Mouse (Mus musculus) urinary bladder, postnatal 25 days (tissue): ENCODE data around the gene Mamdc4.

Experiments used
- DNase-seq: peaks from one replicate; pipeline ENCODE4 v3.0.0; 2022; ENCODE audit warnings: low spot score

The Mamdc4 gene

DNA sequence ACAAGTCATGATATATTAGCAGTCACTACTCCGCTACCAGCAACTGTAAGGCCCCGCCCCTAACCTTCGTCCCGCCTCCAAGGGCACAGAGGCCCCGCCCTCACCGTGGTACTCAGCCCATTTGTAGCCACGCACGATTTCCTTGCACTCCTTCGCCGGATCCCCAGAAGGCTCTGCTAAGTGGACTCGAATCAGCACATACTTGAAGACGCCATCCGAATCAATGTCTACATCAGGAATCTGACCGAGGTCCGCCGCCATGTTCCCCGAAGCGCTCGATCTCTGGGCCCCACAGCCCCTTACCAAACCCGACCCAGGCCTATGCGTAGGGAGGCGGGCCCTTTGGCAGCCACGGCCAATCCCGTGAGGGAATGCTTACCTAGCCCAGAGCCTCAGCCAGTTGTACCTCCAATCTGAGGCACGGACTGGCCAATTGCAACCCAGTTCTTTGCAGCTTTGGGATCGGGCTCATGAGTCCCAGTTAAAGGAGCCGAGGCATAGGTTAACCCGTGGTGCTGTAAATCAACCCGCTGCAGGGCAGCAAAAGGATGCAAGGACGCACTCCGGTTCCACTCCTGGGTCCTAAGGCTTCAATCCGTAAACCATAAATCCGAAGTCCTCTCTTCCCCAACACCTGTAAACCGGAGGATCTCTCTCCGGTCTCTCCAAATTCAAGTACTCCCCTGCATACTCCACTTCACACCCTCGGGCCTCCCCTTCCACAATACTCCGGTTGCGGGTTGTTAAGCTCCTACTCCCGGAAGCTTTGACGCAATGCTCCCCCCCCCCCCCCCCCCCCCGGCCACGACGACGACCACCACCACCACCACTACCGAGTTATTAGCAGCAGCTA lies at the start of gene Mamdc4, which contains the start of gene Phpt1:
Gene Mamdc4, minus strand, starts transcription at position 267 of the 853 bp plus-strand sequence.
Gene Phpt1, minus strand, starts transcription at position 646 of the 853 bp plus-strand sequence.
- peak; percentile 92 for DNase-seq

GRCm38 (mm10) chr2:25621229-25622200 lies 46.9 kb upstream of the Mamdc4 start, which contains the start of gene Tmem141:
Gene Tmem141, minus strand, starts transcription at chr2:25622005.
- DNase-seq: peak; percentile 85

DNA sequence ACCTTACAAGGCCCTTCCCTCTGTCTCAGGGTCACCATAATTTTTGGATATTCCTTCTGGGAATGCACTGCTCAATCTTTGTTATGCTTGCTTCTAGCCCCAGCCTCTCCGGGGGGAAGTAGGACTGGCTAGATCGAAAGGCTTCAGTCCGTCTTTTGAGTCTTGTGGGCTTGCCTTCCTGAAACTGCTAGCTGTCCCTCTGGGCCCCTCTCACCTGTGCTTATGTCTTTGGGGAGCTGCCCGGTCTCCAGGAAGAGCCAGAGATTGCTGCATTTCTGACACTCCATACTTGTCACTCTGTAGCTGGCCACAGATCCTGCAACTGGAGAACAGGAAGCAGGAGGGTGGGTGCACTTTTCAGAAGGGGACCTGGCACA lies 46.2 kb upstream of the Mamdc4 start:
- no peak for DNase-seq

DNA sequence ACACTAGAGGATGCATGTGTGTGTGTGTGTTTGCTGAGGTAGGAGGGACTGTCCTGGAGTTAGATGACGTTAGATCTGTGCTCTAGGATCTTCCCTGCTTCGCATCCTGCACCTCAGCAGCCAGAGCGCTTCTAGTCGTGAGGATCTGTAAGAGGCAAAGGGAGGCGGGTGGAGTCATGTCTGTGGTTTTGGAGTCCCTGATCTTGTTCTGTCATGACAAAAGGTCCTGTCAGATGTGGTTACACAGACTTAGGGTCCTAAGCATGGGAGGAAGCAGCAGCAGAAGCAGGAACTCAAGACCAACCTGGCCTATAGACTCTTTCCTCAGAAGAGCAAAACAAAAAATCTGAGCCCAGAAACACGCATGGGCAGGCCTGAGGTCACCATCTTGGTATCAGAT lies 45.7 kb upstream of the Mamdc4 start:
- DNase-seq: no peak

DNA sequence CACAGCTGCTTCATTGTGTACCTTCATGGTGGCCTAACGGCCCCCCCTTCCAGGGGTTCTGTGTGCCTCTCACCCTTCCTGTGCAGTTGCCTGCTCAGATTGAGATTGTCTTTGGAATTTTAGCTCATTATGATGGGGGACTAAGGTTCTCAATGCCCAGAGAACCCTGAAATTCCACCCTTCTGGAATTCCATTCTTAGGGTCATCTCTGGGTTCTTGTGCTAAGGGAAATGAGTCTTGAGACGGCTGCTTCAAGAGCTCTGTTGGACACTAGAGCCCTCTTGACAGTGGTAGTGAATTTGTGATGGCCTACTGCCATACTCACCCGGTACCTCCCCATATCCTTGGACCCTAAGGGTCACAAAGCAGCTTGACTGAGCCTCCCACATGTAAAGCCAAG lies 42.9 kb upstream of the Mamdc4 start, which contains the start of gene Ccdc183:
Gene Ccdc183, minus strand, starts transcription at position 101 of the 400 bp plus-strand sequence.
- no peak for DNase-seq

GRCm38 (mm10) chr2:25616398-25616797 lies 41.8 kb upstream of the Mamdc4 start:
- no peak for DNase-seq

- DNase-seq: no peak
Measured at GRCm38 (mm10) chr2:25608671-25609070, 34.0 kb upstream of the Mamdc4 start.

DNA sequence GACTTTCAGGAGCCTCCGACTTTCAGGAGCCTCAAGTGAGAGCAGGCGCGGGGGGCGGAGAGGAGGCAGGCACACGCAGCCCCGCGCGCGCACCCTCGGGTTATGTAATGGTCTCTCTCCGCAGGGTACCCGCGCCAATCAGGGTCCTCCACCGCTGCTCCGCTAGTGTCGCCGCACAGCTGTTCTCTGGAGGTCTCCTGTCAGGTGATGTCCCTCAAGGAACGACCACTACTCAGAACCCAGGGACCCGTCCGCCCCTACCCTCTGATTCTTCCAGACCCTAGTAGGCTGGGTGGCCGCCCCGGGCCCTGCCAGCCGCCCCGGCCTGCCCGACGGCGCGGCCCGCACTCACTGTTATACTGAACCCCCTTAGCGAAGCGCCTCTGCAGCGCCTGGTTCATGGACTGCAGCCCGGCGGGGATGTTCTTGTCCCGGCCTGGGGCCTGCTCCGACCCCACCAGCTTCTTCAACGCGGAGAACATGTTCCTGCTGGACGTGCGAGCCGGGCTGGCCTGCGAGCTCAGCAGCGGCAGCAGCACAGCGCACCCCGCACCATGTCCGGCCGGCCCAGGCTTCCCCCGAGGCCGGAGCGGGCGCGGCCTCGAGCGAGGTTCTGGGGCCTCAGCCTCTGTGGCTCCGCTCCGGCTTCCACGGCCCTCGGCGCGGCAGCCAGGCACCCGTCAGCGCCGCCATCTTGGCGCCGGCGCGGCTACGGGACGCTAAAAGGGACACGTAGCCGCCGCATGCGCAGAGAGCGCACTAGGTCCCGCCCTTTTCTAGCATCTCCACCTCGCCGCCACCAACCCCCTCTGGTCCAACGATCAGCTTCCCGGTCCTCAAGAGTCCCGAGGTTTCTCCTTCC lies 33.3 kb upstream of the Mamdc4 start, which contains the start of gene Rabl6:
Gene Rabl6, minus strand, starts transcription at position 761 of the 862 bp plus-strand sequence.
- peak; percentile 89 for DNase-seq

DNA sequence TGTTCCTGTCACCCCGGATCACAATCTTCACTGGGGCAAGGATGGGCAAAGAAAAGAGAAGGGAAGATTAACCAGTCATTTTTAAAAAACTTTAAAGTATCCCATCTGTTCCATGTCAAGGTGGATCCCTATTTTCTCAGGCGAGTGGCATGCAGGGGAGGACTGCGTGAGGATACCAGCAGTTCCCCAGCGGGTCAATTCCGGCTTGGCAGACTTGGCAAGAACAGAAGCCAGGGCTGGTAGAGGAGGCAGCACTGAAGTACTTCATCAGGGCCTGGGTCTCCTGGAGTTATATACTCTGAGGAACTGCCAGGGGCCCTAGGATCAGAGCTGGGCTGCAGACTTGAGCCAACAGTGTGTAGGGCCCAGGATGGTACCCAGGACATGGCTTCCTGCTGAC lies 27.9 kb upstream of the Mamdc4 start:
- DNase-seq: no peak

GRCm38 (mm10) chr2:25600037-25600436 lies 25.4 kb upstream of the Mamdc4 start:
- DNase-seq: no peak

DNA sequence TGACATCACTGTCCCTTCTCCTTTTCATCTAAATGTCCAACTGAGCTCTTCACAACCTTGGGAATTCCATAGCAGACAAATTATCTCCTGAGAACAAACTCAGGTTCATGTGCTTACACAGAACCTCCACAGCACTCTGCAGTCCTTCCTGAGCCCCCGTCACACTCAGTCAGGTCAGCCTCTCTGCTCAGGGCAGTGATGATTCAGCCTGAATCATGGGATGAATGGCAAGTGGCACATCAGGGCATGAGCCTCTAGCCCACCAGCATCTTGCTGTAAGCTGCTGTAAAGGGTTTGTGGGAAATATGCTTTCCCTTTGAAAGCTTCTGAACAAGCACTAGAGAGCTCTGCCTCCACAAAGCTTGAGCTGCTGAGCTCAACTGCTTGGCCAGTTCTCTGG lies 24.1 kb upstream of the Mamdc4 start:
- no peak for DNase-seq

DNA sequence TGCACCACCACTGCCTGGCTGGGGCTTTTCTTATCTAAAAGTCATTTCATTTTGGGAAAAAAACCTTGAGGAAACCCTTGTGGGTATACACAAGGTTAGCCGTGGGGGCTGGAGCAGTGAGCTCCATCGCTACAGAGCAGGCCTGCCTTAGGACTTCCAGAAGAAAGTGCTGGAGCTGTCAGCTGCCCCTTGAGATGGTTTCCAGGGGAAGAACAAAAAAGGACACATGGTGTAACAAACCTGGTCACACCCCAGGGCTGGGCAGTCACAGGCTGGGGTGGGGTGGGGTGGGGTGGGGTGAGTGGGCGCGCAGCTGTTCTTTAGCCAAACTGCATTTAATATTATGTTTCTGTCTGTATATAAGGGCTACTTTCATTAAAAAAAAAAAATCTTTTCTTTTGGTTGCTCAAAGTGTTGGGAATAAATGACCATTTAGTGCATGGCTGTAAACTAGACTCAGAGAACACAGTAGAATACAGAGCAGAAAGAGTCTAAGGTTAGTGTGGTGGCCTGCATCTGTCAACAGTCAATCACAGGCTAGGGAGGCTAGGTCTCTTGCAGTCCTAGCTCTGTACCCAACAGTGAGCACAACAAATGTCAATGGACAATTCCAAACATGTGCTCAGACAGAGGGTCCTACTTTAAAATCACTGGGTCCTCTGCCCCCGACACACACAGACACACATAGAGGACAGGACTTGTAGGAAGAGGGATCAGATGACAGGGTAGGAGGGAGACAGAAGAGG lies 22.3 kb upstream of the Mamdc4 start:
- DNase-seq: no peak

DNA sequence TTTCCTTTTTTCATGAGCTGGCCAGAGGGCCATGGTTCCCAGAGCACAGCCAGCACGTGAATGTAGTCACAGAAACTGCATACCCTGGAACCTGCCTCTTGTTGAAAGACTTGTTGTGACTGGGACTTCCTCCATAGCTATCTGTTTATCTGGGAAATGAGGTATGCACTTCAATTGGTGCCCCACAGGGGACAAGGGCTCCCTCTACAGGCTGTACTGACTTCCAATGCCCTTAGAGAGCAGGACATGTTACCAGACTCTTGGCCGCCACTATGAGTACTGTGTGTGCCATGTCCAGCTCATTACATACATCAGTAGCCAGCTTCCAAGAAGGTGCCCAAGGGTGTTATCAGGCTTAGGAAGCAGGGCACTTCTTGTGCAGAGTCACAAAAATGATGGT lies 17.2 kb upstream of the Mamdc4 start:
- no peak for DNase-seq

DNA sequence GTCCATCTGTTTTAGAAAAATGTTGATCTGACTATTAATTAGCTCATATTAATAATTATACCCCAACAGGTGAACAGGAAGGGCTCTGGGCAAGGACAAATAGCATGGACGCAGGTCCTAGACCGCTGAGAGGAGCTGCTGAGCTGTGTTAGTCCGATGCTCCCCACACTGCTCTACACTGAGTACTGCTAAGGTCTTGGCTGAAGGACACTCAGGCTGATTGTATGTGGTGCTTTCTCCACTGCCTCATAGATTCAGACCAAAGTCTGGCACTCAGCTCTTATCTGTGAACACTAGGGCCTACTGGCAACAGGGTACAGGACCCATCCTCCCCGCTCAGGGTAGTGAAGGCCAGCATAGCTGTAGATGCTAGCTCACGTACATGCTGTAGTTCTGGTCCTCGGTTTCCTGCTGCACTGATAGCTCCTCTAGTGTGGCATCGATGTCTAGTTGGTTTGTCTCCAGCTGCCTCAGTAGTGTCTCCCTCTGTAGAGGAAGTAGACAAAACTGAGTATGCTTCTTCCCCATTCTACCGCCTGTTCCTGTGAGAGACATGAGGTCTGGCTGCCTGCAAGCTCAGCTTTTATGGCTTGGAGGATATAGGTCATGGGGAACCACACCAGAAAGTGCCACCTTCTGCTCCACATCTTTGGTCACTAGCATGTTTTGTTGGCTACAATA lies 13.7 kb upstream of the Mamdc4 start:
- no peak for DNase-seq

DNA sequence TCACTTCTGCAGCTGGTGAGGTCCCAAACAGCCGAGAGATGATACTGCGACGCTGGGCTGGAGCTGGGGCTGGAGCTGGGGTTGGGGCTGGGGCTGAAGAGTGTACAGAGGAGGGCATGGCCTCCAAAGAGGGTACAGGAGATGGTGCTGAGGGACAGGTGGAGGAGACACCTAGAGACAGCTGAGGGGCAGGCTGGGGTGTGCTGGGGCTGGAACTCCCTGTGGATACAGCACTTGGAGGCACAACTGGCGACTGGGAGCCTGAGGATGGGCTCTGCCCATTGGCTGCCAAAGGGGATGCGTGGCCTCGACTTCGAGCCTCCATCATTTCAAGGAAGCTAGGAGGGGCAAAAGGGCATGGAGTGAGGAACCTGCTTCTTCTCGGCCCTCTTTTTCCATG lies 12.6 kb upstream of the Mamdc4 start:
- no peak for DNase-seq

- no peak for DNase-seq
Measured at GRCm38 (mm10) chr2:25585601-25586000, 11.0 kb upstream of the Mamdc4 start.

DNA sequence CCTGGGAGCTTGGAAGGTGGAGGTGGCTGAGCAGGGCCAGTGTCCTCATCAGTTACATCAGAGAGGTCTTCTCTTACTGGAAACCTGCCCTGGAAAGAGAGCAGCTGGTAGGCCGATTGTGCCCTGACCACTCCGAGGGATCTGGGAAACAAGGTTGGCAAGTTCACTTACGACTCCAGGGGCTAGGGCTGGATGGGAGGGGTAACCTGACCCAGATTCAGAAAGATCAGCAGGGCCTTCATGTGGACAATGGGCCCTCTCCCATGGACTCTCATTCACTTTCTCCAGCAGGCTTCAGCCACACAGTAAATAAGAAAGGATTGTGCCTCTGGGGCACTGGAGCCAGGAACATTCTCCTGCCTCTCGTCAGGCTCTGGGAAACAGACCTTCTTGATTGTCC lies 10.2 kb upstream of the Mamdc4 start:
- DNase-seq: no peak

- DNase-seq: no peak
Measured at GRCm38 (mm10) chr2:25584152-25584551, 9.5 kb upstream of the Mamdc4 start.

DNA sequence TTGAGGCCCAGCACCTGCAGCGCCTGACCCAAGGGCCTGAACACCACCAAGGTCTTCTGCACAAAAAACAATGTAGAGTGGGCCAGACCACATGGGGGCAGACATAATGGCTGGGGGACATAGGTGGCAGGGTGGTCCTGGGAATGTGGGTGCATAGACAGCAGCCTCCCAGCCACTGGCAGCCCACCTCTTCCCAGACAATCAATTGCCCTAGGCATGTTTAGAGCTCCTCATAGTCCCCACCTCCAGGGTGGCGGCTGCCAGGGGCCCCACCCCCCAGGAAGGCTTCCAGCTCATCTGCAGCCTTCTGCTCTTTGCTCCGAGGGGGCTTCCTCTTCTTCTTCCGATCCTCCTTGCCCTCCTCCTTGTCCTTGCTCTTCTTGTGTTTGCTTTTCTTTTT lies 8.9 kb upstream of the Mamdc4 start:
- DNase-seq: no peak

DNA sequence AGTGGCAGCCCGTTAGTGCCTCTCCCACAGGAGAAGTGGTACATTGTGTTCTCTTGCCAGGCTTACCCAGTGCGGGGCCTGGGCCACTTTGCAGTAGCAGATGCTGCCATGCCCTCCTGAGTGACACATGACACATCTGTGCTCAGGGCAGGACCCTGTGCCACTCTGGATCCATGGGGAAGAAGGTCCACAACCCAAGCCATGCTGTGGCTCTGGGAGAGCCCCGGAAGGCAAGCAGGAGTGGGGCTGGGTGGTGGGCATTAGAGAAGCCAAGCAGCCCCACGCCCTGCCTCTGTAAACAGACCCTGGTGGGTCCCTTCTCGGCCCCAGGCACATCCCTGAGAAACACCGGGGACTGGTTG lies 8.5 kb upstream of the Mamdc4 start:
- no peak for DNase-seq
